Mouse (Mus musculus): ENCODE data around the gene Zbtb16. TPM values are rescaled to one million over a fixed set of nuclear protein-coding genes. Genes with fewer than 3 reads are reported as not detected.
A peak's percentile ranks its signal among the peaks of the same experiment; 100 is the strongest.

The Zbtb16 gene
- total RNA-seq, 4 experiments from 2014 or later = 35.2 to 79.6 (median 54.4) TPM

GRCm38 (mm10) chr9:48764311-48764710, 71.7 kb downstream of the Zbtb16 start:
- no peak for DNase-seq

DNA sequence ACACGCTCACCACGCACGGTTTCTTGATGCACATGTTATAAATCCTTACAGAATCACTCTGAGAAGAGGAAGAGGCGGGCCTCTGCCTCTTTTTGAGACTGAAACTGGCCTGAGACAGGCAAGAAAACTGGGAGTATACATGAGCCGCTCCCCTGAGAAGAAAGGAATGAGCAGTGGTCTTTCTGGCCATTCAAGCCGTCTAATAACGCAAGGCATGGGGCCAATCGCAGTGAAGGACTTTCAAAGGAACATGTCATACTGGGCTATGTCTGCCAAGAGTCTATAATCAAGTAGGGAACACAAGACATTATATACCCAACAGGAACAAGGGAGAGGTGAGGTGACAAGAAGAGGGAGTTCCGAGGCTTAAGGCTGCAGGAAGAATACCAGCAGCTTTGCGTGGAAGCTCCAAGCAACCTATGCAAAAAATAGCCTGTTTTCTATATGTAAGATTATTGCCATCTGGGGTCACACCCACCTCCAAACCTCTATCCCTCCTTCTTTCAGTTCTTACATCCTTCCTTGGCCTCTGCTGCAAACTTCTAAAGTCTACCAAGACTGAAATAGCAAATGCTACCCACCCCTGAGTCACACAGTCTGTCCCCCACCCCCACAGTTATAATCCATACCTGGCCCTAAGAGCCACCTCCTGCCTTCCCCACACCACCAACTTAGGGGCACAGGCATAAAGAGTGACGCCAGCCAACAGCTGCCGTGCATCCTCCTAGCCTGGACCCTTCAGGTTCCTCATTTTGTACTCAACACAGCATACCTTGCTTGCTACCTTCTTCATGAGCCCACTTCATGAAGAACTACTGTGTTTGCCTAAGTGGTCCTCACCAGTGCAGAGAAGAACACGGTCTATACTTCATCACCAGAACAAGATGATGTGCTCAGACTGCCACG, 74.0 kb downstream of the Zbtb16 start:
- no peak for DNase-seq

- DNase-seq = peak; percentile 57
Measured at GRCm38 (mm10) chr9:48761175-48761556, 74.9 kb downstream of the Zbtb16 start.

- DNase-seq = peak; percentile 75
Measured at GRCm38 (mm10) chr9:48760449-48761174, 75.4 kb downstream of the Zbtb16 start.

DNA sequence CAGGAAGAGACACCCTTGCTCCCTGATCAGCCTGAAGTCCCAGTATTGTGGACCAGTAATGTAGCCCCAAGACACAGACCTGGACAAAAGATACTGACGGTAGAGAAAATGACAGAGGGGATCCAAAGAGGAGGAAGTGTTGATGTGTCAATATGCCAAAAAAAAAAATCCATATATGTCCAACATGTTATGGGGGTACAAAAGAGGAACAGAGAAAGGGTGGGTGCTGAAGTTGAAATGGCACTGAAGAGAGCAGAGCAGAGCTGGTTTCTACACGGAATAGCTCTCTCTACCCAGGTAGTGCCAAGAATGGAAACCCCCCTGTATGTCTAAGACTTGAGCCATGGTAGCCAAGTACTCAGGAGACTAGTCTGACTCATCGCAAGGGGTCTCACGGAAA, 76.9 kb downstream of the Zbtb16 start:
- DNase-seq = no peak

DNA sequence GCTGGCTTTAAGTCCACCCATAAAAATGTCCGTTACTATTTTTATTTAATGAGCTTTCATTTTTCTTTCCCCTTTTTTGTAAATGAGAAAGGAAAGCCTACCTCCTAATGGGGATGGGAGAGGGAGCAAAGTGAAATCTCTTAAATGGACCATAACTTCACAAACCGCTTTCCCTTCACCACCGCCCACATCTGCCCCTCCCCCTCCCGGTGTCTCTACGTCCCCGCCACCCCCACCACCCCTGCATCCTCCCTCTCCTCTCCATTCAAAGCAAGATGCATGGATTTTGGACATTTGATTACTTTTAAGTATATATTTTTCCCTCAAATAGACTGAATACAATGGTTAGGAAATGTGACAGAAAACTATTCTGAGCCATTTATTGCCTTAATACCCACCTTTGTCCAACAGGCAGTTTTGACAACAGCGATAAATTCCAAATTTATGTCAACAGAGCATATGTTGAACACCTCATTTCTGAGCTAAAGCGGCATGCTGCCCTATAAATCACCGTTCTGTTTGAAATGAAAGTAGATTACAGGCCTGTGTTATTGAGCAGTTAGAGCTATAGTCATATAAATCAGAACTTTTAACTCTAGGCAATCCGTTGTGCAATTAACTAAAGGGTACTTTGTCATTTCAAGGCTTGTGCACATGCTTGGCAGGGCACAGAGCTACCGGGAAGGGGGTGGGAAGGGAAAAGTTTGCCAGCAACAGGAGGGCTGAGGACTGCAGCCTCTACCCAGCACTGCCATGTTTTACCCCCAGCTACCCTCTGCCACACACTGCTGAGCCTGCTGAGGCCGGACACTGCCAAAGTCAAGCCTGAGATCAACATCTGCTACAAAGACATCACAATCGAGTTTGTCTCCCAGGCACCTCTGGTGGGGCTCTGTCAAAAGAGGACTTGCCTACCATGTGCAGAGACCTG, 78.1 kb downstream of the Zbtb16 start:
- DNase-seq = no peak

GRCm38 (mm10) chr9:48756261-48756812, 79.7 kb downstream of the Zbtb16 start:
- no peak for DNase-seq

DNA sequence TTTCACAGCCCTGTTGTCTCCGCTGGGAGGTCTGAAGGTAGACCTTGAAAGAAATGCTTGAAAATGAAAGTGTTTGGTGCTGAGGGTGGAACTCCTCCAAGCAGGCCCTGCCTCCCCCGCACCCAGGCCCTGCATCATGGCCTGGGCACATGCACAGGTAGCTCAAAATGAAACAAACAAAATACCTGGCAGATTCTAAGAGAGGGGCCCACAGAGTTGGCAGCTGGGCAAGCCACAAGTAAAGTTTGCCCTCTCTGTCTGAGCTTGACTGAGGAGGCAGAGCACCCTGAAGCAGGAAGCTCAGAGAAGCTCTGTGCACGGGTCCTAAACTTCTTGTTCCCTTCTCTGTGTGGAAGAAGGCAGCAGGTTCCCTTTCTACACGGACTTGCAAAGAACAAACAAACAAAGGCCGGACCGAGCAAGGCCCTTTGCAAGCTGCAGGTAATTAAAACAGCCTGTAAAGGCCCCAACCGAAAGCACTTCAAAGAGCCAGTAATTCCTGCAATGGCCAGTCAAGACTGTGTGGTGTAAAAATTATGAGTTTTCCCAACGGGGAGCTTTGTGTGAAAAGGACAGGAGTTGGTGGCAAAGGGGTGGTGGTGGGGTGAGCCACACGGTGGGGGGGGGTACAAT, 80.5 kb downstream of the Zbtb16 start:
- DNase-seq = no peak

DNA sequence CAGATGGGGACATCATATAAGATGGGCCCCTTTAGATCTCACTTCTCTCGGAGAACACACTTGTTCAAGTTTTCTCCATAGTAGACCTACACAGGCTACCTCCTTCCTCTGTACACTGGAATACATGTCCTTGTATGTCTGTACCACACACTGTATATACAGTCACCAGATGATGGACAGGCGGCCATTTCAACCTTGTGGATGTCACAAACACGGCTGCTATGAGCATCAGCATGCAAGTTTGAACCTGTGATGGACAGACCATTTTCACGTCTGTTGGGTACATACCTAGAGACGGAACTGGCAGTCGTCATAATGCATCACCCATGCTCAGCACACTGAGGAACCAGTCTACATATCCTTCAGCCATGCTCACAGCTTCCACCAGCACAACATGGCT, 81.6 kb downstream of the Zbtb16 start:
- no peak for DNase-seq

- DNase-seq = no peak
Measured at GRCm38 (mm10) chr9:48753881-48754280, 82.1 kb downstream of the Zbtb16 start.

- no peak for DNase-seq
Measured at GRCm38 (mm10) chr9:48751900-48752299, 84.1 kb downstream of the Zbtb16 start.

GRCm38 (mm10) chr9:48749666-48750065, 86.4 kb downstream of the Zbtb16 start:
- no peak for DNase-seq

- no peak for DNase-seq
Measured at GRCm38 (mm10) chr9:48749168-48749567, 86.9 kb downstream of the Zbtb16 start.

DNA sequence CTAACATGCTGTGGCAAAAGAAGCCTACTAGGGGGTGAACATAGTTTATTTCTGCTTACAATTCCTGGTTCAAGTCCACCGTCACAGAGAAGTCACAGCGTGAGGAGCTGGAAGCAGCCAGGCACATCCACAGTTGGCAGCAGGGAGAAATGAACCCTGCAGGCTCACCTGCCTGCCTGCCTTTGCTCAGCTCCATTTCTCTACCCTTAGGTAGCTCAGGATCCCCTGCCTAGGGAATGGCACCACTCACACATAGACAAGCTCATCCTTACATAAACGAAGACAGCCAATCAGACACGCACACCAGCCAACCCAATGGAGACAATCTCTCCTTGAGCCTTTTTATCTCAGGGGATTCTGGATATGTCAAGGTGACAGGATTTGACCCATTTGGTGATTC, 87.3 kb downstream of the Zbtb16 start:
- DNase-seq = no peak

DNA sequence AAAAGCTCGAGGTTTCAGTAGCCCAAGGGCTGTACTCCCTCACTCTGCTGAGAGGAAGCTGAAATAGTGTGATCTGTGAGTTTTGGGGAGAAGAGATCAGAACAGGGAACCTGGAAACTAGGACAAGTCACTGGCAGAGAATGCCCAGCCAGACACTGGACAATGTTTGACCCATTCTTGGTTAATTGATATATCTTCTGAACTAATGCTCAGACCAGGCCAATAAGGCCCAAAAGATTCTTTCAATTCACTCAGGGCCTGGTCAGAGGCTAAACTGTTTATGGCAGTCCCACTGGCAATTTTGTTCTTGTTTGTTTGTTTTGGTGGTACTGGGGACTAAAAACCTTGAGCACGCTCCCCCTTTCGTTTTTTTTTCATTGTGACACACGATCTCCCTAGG, 87.8 kb downstream of the Zbtb16 start:
- no peak for DNase-seq

GRCm38 (mm10) chr9:48746506-48746905, 89.5 kb downstream of the Zbtb16 start:
- no peak for DNase-seq

DNA sequence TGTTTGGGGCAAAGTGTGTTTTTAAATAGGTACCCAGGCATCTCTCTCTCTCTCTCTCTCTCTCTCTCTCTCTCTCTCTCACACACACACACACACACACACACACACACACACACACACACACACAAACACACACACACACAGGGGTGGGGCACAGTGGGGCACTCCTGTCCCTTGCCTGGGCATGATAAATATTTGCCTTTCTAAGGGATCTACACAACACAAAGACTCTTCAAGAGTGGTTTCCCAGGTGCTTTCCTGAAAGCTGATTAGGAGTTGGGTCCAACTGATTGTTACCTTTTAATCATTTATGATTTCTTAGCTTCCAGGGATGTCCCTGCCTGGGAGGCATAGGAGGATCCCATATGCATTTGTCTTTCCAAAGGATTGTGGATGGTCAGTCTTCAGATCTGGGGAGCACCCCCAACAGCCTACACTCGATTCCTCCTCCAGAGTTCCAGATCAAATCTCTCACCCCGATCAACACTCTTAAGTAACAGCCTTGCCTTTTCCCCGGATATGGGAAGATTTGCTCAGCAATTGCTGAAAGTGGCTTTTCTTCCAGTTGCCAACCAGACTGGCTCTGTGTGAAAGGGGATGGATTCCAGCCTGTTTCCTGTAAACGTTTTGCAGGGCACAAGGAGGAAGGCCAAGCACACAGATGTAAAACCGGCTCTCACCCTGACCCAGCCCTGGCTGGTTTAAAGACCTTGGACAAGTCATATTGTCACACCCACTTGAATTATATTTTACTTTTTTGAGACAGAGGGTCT, 90.5 kb downstream of the Zbtb16 start:
- DNase-seq = no peak

- DNase-seq = peak; percentile 65
Measured at GRCm38 (mm10) chr9:48744916-48745315, 91.1 kb downstream of the Zbtb16 start.

DNA sequence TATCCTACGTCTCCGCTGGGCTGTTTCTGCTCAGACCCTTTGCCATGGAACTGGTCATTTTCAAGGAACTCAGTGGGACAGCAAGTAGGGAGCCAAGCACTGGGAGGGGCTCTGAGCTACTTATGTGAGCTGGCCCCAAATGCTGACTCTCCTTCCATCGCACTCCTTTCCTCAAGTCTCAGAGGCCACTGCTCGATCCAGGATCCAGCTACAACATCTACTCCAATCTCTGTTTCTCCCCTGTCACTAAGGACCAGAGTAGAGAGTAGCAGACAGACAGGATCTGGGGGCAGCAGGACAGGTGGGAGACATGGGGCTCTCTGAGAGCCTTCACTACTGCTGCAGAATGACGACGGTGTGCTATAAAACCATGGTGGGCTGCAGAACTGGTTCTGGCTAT, 91.6 kb downstream of the Zbtb16 start:
- no peak for DNase-seq

DNA sequence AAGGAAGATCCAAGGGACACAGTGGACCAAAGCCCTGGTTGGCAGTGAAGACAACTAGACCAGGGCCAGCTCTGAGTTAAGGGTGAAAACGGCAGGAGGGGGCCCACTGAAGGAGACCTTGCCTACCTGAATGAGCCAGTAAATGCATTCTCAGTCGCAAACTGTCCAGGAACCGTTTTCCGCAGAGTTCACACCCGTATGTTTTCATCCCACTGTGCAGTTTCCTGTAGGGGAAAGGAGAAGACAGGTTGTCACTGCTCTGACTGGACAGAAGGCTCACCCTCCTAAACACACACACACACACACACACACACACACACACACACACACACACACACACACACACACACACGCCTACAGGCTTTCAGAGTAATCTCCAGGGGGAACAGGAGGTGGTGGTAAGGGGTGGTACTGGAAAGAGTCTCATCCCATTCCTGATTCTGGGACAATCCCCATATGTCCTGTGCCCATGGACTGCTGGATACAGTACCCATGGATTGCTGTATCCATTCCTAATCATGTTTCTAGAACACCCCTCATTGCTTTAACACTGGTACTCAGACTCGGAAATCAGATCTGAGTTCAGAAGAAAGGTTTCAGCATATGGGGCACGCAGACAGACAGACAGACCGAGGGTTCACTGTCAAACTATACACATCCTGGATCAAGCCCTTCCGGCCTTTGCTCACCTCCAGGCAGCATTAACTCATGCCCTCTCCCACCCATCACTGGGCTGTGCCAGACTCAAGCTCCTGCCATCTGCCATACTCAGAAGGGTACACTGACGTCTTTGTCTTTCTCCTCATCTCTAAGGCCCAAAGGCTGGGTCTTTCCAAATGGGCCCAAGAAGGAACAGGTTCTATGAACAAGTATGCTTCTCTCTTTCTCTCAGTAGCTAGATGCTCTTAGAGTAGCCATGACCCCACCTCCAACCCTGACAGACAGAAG, 92.4 kb downstream of the Zbtb16 start:
- DNase-seq = no peak

Data from adrenal gland, adult 8-10 months (tissue).